Mouse (Mus musculus) hindbrain, postnatal 0 days (tissue): ENCODE results near the gene Gm10961. TPM values are rescaled to one million over a fixed set of nuclear protein-coding genes. Genes with fewer than 3 reads are reported as not detected.
"Not testable (repeated sequence)": the region's sequence is repeated elsewhere in the genome, so short reads cannot be mapped to it uniquely, and the experiment has no call there.

ENCODE experiments used
- ATAC-seq: fragments of 200-750 bp; cut with Nextera tagmentation; 2 replicates; pipeline ENCODE4 v1.8.0; 2017; ENCODE audit warnings: mild to moderate bottlenecking, moderate TSS enrichment, moderate library complexity
- DNase-seq: peaks from one replicate; pipeline ENCODE4 v3.0.0-alpha.2; 2015; ENCODE audit warnings: low spot score
- H3K27ac ChIP-seq: fragments of 300-500 bp; sonication (generic); 2 replicates; pipeline ENCODE4 v1.5.1; 2014; ENCODE audit warnings: mild to moderate bottlenecking
- H3K27me3 ChIP-seq: fragments of 300-500 bp; sonication (generic); 2 replicates; pipeline ENCODE4 v1.6.1; 2014; ENCODE audit warnings: low read length, mixed read lengths; ENCODE audit not compliant: insufficient read depth
- H3K36me3 ChIP-seq: fragments of 300-500 bp; sonication (generic); 2 replicates; pipeline ENCODE4 v1.6.1; 2014; ENCODE audit warnings: low read length, mixed read lengths; ENCODE audit not compliant: insufficient read depth
- H3K4me1 ChIP-seq: fragments of 300-500 bp; sonication (generic); 2 replicates; pipeline ENCODE4 v1.6.1; 2014; ENCODE audit warnings: antibody characterized with exemption, low read length, mixed read lengths; ENCODE audit not compliant: insufficient read depth
- H3K4me2 ChIP-seq: fragments of 300-500 bp; sonication (generic); 2 replicates; pipeline ENCODE4 v1.6.1; 2014; ENCODE audit warnings: low read depth, mild to moderate bottlenecking, low read length, moderate library complexity, mixed read lengths
- H3K4me3 ChIP-seq: fragments of 300-500 bp; sonication (generic); 2 replicates; pipeline ENCODE4 v1.5.1; 2014; ENCODE audit warnings: low read length
- H3K9ac ChIP-seq: fragments of 300-500 bp; sonication (generic); replicated peaks from 2 replicates; pipeline ENCODE4 v1.6.1; 2014; ENCODE audit warnings: mild to moderate bottlenecking, low read length, moderate library complexity, mixed read lengths
- H3K9me3 ChIP-seq: fragments of 300-500 bp; sonication (generic); 2 replicates; pipeline ENCODE4 v1.6.1; 2016; ENCODE audit warnings: low read length, mixed read lengths
- CTCF ChIP-seq: IDR thresholded peaks from 2 replicates; pipeline ENCODE4 v1.5.1; 2016; ENCODE audit warnings: antibody characterized with exemption, control low read depth, low read depth
- WGBS: fragments of 180-500 bp; shearing (Covaris S2); extraction: QIAGEN DNeasy Blood & Tissue Kit; methylation state at CpG from one replicate; pipeline ENCODE4 v1.1.7; 2014; 5-methylcytosine and 5-hydroxymethylcytosine counted together
- polyA plus RNA-seq: library from polyadenylated mRNA; unstranded; fragments of >200 nt; fragmentation: Nextera tagmentation; extraction: Ambion mirVana; gene quantifications from 2 replicates; pipeline ENCODE4 v1.2.1, GENCODE M21; 2015
- total RNA-seq: library from RNA; depleted of rRNA; stranded (reverse); fragments of >200 nt; gene quantifications from 2 replicates; pipeline ENCODE4 v1.2.3, GENCODE M21; 2014

The Gm10961 gene
- total and polyA plus RNA-seq, 2 experiments from 2014 or later: not detected

GRCm38 (mm10) chr3:107635836-107636235 lies 4.7 kb downstream of the Gm10961 start:
- WGBS: 56% methylated on average over 8 of the region's 8 CpGs
- ATAC-seq: no peak

DNA sequence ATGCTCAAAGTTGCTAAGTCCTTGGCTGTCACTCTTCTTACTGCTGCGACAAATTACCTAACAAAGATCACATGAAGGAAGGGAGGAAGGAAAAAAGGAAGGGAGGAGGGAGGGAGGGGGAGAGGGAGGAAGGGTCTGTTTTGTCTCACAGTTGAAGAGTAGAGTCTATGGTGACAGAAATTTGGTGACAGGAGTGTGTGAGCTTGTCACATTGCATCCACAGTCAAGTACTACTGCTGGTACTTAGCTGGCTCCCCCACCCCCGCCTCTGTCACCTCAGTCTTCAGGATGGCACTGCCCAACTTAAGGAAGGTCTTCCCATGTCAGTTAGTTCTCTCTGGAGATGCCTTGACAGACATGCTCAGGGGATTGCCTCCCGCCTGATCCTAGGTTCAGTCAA lies 5.1 kb downstream of the Gm10961 start:
- WGBS: 73% methylated on average over 3 of the region's 3 CpGs
- DNase-seq: no peak

More at GRCm38 (mm10) chr3:107635836-107636235, 4.7 kb downstream of the Gm10961 start:
- Histone ChIP-seq H3K9ac (no peak overlapping the region), H3K4me1 (no peaks in the 10 kb centered on the region), H3K4me3 (no peak overlapping the region), H3K27ac (no peak overlapping the region), H3K9me3 (no peaks in the 10 kb centered on the region), H3K36me3 (no peaks in the 10 kb centered on the region), H3K4me2 (no peak overlapping the region), H3K27me3 (no peaks in the 10 kb centered on the region)
- no peak for TF ChIP-seq CTCF
- DNase-seq: no peak

GRCm38 (mm10) chr3:107637606-107638172 lies 6.6 kb downstream of the Gm10961 start:
- Histone ChIP-seq H3K4me1 (no peaks in the 10 kb centered on the region), H3K9me3 (no peaks in the 10 kb centered on the region), H3K9ac (no peak overlapping the region), H3K36me3 (no peaks in the 10 kb centered on the region), H3K27me3 (no peaks in the 10 kb centered on the region), H3K27ac (no peak overlapping the region), H3K4me2 (no peak overlapping the region), H3K4me3 (no peak overlapping the region)
- WGBS: 48% methylated on average over 5 of the region's 5 CpGs
- no peak for ATAC-seq
- no peak for TF ChIP-seq CTCF
- no peak for DNase-seq

More for the DNA sequence above, 5.1 kb downstream of the Gm10961 start:
- Histone ChIP-seq H3K4me1 (no peaks in the 10 kb centered on the region), H3K9me3 (no peaks in the 10 kb centered on the region), H3K27me3 (no peaks in the 10 kb centered on the region), H3K4me2 (no peak overlapping the region), H3K36me3 (no peaks in the 10 kb centered on the region), H3K9ac (no peak overlapping the region), H3K4me3 (no peak overlapping the region), H3K27ac (no peak overlapping the region)
- ATAC-seq: no peak
- TF ChIP-seq CTCF: no peak

DNA sequence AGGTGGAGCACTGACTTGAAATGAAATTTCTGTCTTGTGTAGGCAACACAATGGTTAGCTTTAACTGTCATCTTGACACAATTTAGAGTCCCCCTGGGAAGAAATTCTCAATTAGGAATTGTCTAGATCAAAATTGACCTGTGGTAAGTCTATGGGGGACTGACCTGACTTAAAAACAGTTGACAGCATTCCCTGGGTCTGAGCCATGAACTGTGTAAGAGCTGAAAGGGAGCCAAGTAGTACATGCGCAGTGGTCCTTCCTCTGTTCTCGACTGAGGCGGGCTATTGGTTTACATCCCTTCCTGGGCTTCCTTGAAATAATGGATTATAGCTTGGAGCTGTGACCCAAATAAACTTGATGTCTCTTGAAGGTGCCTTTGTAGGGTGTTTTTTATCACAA lies 15.8 kb downstream of the Gm10961 start:
- WGBS: 71% methylated on average over 3 of the region's 3 CpGs
- no peaks in the 10 kb centered on the region for H3K4me1 ChIP-seq
- H3K36me3 ChIP-seq: no peaks in the 10 kb centered on the region
- no peak overlapping the region for H3K4me3 ChIP-seq
- H3K9ac ChIP-seq: no peak overlapping the region
- ATAC-seq (no peak), DNase-seq (no peak)
- H3K4me2 ChIP-seq: no peak overlapping the region
- H3K27ac ChIP-seq: no peak overlapping the region
- no peaks in the 10 kb centered on the region for H3K9me3 ChIP-seq
- no peaks in the 10 kb centered on the region for H3K27me3 ChIP-seq
- TF ChIP-seq CTCF: no peak

GRCm38 (mm10) chr3:107650276-107650675 lies 19.2 kb downstream of the Gm10961 start:
- not testable (repeated sequence) for H3K9me3 ChIP-seq, H3K27ac ChIP-seq, H3K4me3 ChIP-seq, H3K9ac ChIP-seq, H3K36me3 ChIP-seq, DNase-seq, H3K27me3 ChIP-seq, H3K4me1 ChIP-seq, ATAC-seq, H3K4me2 ChIP-seq
- WGBS: 76% methylated on average over 5 of the region's 5 CpGs

GRCm38 (mm10) chr3:107652968-107653367 lies 21.8 kb downstream of the Gm10961 start:
- H3K4me3 ChIP-seq: no peak overlapping the region
- no peak overlapping the region for H3K4me2 ChIP-seq
- no peak for ATAC-seq
- TF ChIP-seq CTCF: no peak
- no peaks in the 10 kb centered on the region for H3K27me3 ChIP-seq
- H3K27ac ChIP-seq: no peak overlapping the region
- H3K9me3 ChIP-seq: no peaks in the 10 kb centered on the region
- no peaks in the 10 kb centered on the region for H3K4me1 ChIP-seq
- H3K36me3 ChIP-seq: no peaks in the 10 kb centered on the region
- WGBS: 98% methylated on average over 3 of the region's 3 CpGs
- H3K9ac ChIP-seq: no peak overlapping the region
- DNase-seq: no peak

GRCm38 (mm10) chr3:107654861-107655260 lies 23.7 kb downstream of the Gm10961 start:
- Histone ChIP-seq H3K27me3 (no peaks in the 10 kb centered on the region), H3K4me1 (no peaks in the 10 kb centered on the region), H3K27ac (no peak overlapping the region), H3K9ac (no peak overlapping the region), H3K4me2 (no peak overlapping the region), H3K4me3 (no peak overlapping the region), H3K9me3 (no peaks in the 10 kb centered on the region), H3K36me3 (no peaks in the 10 kb centered on the region)
- ATAC-seq: no peak
- no peak for TF ChIP-seq CTCF
- DNase-seq: no peak
- 83% methylated on average over 3 of the region's 3 CpGs for WGBS
